Mouse (Mus musculus): ENCODE results near the gene Zfp719.

The Zfp719 gene

GRCm38 (mm10) chr7:43579440-43580171 lies at the start of gene Zfp719:
TSS of gene Zfp719 (plus strand) at chr7:43579610.
- peak; percentile 93 to 94 for DNase-seq (ENCODE audit: low spot score in 2 of 2)

DNA sequence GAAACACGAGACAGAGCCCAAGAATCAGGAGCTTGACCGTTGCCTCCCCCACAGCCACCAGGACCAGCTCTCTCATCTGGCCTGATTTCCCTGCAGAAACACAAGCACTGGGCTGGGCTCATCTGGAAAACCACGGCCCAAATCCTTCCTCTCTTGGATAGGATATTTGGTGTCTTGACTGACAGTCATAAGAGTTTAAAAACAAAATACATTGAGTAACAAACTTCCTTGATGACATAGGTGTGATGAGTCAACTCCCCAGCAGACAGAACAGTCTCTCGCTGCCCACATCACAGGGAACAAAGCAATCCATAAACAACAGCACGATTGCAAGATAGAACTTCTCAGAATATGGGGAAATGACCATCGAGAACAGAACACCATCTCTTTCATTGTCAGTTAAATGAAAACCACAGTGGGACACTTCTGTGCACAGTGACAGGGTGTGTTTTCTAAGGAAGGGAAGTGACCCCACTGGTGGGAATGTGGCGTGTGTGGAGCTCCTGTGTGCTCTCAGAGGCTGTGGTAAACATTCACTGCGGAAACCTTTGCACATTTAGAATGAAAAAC lies 49.1 kb upstream of the Zfp719 start:
- DNase-seq (ENCODE audit: low spot score in 2 of 2) = no peak

DNA sequence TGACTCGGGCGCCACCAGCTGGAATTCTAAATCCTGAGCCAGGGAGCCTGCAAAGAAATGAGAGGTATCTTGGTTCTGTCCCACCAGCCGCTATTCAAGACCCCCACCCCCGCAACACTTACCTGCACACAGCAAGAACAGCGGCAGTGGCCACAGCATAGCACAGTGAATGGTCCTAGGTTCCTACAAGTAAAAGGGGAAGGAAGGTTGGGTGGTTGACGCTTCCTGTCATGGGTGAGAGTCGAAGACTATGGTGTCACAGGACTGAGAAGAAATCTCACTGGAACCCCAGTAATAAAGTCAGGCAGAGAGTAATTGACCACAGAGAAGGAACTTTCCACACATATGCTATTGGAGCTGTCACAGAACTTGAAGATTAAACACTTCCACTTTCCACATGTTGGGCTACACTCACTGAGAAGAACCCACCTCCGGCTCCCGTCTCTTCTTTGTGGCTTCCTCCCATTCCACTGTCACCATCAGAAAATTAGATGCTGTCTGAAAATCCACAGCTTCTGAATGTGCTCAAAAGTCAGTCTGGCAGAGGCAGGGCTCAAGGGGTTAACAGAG lies 46.4 kb upstream of the Zfp719 start:
- peak in 1 of 2 experiments; percentile 9 for DNase-seq (ENCODE audit: low spot score in 2 of 2)

- DNase-seq (ENCODE audit: low spot score in 2 of 2) = no peak
These were observed 40.9 kb upstream of the Zfp719 start for GRCm38 (mm10) chr7:43538524-43538923.

GRCm38 (mm10) chr7:43544225-43544977 lies 35.0 kb upstream of the Zfp719 start, which contains the start of gene Cd33:
TSS of gene Cd33 (minus strand) at chr7:43544428.
- no peak for DNase-seq (ENCODE audit: low spot score in 2 of 2)

- no peak for DNase-seq (ENCODE audit: low spot score in 2 of 2)
These were observed 33.5 kb upstream of the Zfp719 start for GRCm38 (mm10) chr7:43545656-43546545.

DNA sequence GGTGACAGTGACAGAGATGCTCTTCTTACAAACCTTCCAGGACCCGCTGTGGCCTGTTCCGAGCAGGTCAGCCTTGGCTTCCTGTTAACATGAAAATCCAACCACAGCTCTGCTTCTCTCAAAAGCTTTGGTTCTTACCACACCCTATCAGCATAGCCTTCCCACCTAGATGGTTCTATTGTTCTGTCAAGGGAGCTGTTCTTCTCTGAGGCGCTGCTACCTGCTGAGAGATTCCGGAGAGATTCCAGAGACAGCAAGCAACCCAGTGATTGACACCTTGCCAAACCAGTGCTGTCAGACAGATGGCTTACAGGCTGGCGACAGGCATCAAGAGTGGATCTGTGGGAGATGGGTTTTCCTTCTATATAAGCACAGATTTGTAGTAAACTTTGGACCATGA lies 31.7 kb upstream of the Zfp719 start:
- DNase-seq (ENCODE audit: low spot score in 2 of 2) = no peak

DNA sequence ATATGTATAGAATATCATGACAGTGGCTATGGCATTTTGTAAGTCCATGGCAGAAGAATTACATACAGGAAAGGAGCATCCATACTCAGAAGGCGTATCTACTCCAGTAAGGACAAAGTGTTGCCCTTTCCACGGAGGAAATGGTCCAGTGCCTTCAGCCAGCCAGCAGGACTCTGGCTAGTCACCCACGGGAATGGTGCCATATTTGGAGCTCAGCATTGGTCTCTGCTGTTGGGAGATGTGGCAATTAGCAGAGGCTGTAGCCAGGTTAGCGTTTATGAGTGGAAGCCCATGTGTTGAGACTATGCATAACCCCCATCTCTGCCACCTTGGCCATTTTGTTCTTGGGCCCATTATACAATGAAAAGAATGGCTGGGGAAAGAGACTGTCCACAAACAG lies 31.2 kb upstream of the Zfp719 start:
- DNase-seq (ENCODE audit: low spot score in 2 of 2) = no peak

DNA sequence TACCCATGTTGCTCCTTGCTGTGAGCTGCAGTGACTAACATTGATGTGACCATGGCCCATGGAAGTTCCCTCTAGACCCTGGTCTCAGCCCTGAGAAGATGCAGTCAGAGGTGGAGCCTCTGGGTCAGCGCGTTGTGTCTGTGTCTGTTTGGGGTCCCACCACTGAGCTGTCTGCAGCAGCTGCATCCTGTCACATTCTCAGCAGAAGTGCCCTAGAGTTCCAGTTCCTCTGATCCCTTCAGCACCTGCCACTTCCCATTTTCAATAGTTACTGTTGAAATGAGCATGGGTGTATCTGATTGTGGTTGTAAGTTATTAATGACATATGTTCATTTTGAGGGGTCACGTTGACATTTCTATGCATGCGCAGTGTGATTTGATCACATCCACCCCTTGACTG lies 26.3 kb upstream of the Zfp719 start:
- DNase-seq (ENCODE audit: low spot score in 2 of 2) = peak in 1 of 2 experiments; percentile 30

DNA sequence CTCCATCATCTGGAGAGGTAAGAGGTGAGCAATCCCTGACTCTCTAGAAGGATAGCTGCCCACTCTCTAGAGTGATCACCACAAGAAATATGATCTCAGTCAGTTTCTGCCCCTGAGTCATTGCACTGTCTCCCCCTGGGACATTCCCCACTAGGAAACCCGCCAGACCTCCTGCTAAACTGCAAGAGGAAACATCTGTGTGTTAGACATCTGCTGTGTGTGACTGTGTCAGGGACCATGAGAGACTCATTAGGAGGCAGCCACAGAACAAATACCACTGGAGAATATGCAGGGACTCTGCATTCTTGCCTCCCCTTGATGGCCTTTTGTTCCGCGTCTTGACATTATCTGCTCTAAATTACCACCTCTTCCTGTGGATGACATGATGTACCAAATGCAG lies 24.9 kb upstream of the Zfp719 start:
- DNase-seq (ENCODE audit: low spot score in 2 of 2) = no peak

DNA sequence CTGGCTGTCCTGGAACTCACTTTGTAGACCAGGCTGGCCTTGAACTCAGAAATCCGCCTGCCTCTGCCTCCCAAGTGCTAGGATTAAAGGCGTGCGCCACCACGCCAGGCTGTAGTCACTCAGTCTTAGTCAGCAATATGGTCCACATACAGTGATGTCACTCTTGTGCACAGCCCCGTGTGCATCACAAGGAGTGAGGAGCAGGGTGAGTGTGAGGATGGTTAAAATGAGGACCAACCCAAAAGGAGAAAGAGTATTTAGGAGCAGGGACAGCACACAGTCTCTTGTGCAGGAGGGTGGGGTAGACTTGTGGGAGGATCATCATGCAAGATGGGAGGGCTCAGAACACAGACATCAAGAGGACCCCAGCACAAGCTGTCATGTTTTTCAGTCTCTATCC lies 24.1 kb upstream of the Zfp719 start:
- DNase-seq (ENCODE audit: low spot score in 2 of 2) = no peak

DNA sequence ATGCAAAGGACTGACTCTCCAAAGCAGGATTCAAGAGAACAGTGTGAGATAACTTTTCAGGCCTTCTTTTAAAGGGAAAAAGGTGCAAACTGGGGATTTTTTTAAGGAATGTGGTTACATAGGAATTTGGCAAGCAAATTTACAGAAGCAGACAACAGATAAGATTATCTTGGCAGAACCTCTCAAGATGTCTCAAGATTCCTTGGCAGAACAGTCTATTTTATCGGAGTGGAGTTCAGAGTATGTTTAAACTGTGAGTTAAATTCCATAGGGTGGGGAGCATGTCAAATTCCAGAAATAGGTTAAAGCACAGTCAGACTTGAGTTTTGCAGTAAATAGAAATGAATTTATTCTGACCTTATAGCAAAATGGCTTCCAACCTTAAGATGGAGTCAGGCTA lies 22.5 kb upstream of the Zfp719 start:
- DNase-seq (ENCODE audit: low spot score in 2 of 2) = no peak

DNA sequence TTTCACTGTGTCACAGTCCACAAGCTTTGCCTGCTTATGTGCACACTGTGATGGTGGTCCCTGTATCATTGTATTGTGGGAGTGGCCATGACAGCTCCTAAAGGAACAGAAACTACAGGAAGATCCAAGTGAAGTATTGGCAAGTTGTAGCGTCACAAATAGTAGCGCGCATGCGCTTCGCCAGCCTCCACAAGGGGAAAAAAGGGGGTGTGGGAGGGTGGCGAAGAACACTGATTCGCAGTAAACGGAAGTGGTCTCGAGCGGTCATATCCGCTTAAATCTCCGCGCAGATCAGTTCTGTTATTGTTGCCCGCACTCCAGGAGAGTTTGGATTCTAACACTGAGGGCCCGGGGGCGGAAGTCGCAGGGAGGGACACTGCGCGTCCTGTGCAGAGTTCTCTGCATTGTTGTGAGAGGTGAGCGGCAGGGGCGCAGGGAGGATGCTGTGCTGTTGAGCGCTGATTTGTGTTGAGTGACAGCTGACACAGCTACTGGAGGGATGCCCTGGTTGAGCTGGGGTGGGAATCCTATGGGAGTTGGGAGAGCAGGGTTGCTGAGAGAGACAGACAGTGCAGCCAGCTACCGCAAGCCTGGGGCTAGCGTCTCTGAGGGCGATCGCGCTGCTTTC lies 17.3 kb upstream of the Zfp719 start, which contains the start of gene Zfp658:
Gene Zfp658 (plus strand): TSS at position 251 of the 628 bp plus-strand sequence.
- peak; percentile 79 to 88 for DNase-seq (ENCODE audit: low spot score in 2 of 2)

- DNase-seq (ENCODE audit: low spot score in 2 of 2) = no peak
These were observed 16.7 kb upstream of the Zfp719 start for GRCm38 (mm10) chr7:43562651-43563070.

DNA sequence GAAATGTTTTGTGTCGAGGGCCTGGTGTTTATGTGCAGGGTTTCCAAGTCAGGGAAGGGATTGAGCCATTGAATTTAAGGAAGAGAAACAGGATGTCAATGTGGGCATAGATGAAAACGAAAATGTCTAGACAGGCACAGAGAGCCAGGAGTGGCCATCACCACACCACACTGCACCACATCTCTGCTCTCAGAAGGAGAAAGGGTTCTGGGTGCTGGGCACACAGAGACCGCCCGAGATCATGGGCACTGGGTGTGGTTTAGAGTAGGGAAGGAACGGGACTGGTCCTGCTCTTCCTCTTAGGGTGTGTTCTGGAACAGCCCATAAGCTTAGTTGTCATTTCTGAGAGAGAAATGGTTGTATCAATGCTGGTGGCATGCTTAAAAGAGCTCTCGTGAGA lies 16.1 kb upstream of the Zfp719 start:
- DNase-seq (ENCODE audit: low spot score in 2 of 2) = no peak

DNA sequence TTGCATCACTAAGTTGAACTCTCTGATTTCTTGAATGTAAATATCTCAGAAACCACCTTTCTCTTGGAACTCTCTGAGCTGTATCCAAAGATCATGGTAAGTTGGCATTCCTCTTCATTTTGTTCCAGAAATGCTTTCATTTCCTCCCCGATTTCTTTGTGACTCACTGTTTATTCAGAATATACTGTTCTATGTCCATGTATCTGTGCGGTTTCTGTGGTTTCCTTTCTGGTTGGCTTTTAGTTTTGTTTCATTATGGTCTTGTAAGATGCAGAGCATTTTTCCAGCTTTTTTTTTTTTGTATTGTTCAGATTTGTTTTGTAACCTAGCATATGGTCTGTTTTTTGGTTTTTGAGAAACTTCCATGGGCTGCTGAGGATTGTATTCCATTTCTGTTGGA lies 8.2 kb upstream of the Zfp719 start:
- no peak for DNase-seq (ENCODE audit: low spot score in 2 of 2)

GRCm38 (mm10) chr7:43580526-43580925 lies 1.1 kb downstream of the Zfp719 start:
- DNase-seq (ENCODE audit: low spot score in 2 of 2) = peak in 1 of 2 experiments; percentile 17

GRCm38 (mm10) chr7:43584790-43585189 lies 5.4 kb downstream of the Zfp719 start:
- DNase-seq (ENCODE audit: low spot score in 2 of 2) = no peak

DNA sequence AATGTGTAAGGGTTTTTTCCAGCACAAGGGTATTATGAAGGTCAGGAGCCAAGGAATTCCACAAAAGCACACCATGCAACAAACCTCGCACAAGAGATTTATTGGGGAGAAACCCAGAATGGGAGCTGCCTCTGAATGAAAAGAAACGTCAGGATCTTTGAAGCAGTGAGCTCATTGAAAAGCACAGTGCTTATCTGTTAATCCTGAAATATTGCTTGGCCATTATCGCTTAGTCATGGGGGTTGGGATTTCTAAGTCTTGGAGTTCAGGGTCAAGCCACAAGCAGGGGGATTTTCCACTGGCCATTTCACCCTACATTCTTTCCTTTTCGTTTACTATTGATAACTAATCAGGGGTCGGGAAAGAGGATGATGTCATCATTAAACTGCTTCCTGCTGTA lies 22.5 kb downstream of the Zfp719 start:
- DNase-seq (ENCODE audit: low spot score in 2 of 2) = no peak

GRCm38 (mm10) chr7:43606896-43607742 lies 27.7 kb downstream of the Zfp719 start, which contains the start of gene Zfp819:
TSS of gene Zfp819 (plus strand) at chr7:43607169.
- peak; percentile 42 to 69 for DNase-seq (ENCODE audit: low spot score in 2 of 2)

All from left cerebral cortex, adult 9 months (tissue).